8 mouse cellular contexts compared by ENCODE assay signal in the genomic region with DNA sequence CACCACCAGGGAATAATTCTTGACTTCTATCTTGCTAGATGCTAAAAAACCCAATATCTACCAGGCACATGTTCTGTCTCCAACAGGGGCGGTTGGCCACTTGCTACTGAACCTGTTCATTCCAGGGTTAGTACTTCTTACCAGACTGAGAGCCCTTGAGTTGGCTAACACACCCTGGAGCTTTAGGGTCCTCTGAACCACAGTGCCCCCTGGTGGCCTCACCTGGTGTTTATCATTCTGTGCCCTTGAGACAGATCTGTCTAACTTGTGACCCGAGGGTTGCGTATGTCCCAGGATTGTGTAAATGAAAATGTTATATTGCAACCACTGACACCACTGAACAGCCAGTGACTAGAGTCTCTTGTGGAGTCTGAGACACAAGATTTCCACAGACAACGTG. TPM values are rescaled to one million over a fixed set of nuclear protein-coding genes. Genes with fewer than 3 reads are reported as not detected.
DNase-seq lines count a peak whose midpoint lies in the region; ATAC-seq lines count a peak whose summit lies in the region.

No protein-coding gene starts in this region.

- H3K4me3 ChIP-seq in kidney, embryonic 15.5 days (replicated peaks) = no peak overlapping the region
- no peak overlapping the region for H3K4me3 ChIP-seq in embryonic facial prominence, embryonic 14.5 days (ENCODE audit: low read depth, low read length)
- no peak overlapping the region for H3K4me3 ChIP-seq in kidney, embryonic 14.5 days (ENCODE audit: low read length)
- no peak overlapping the region for H3K4me3 ChIP-seq in liver, embryonic 11.5 days (ENCODE audit: low read depth, low read length)

- H3K9ac ChIP-seq in kidney, embryonic 15.5 days = no peak overlapping the region
- H3K9ac ChIP-seq in embryonic facial prominence, embryonic 14.5 days (ENCODE audit: low read depth, low read length) = no peak overlapping the region
- no peak overlapping the region for H3K9ac ChIP-seq in kidney, embryonic 14.5 days (ENCODE audit: low read depth, low read length)
- H3K9ac ChIP-seq in liver, embryonic 11.5 days (ENCODE audit: low read depth, low read length) = no peak overlapping the region

- peak; percentile 55 for DNase-seq in kidney, adult 9 months
- DNase-seq in adrenal gland, postnatal 36 days = peak; percentile 74 to 75
- DNase-seq in embryonic facial prominence, embryonic 14.5 days (ENCODE audit: low spot score) = peak; percentile 43
- peak; percentile 67 for DNase-seq in liver, embryonic 11.5 days (ENCODE audit: low spot score)
- DNase-seq in retina, postnatal 7 days (ENCODE audit: low read depth, low spot score) = peak; percentile 46
- DNase-seq in urinary bladder, postnatal 14 days (ENCODE audit: low spot score) = peak; percentile 64

- no peak overlapping the region for H3K4me2 ChIP-seq in kidney, embryonic 15.5 days
- no peak overlapping the region for H3K4me2 ChIP-seq in embryonic facial prominence, embryonic 14.5 days (ENCODE audit: low read depth, low read length)
- H3K4me2 ChIP-seq in kidney, embryonic 14.5 days (replicated peaks; ENCODE audit: low read depth, low read length) = no peak overlapping the region
- no peak overlapping the region for H3K4me2 ChIP-seq in liver, embryonic 11.5 days

- WGBS in kidney, embryonic 15.5 days = 61% methylated on average over 4 of the region's 4 CpGs
- 65% methylated on average over 4 of the region's 4 CpGs for WGBS in embryonic facial prominence, embryonic 14.5 days
- WGBS in kidney, embryonic 14.5 days = 56% methylated on average over 4 of the region's 4 CpGs
- WGBS in liver, embryonic 11.5 days = 62% methylated on average over 4 of the region's 4 CpGs

- H3K4me1 ChIP-seq in kidney, embryonic 15.5 days = no peaks in the 10 kb centered on the region
- no peaks in the 10 kb centered on the region for H3K4me1 ChIP-seq in embryonic facial prominence, embryonic 14.5 days (ENCODE audit: control insufficient read depth, insufficient read depth, low read length)
- H3K4me1 ChIP-seq in kidney, embryonic 14.5 days (ENCODE audit: control insufficient read depth, insufficient read depth, low read length) = 0 out of 2 replicates have a peak, but pooled peaks cover 3% of the 10 kb centered on the region
- no peaks in the 10 kb centered on the region; the same call in 1 of the 2 replicates for H3K4me1 ChIP-seq in liver, embryonic 11.5 days (replicated peaks; ENCODE audit: control insufficient read depth, insufficient read depth, low read length)

- H3K36me3 ChIP-seq in kidney, embryonic 15.5 days = no peaks in the 10 kb centered on the region
- H3K36me3 ChIP-seq in embryonic facial prominence, embryonic 14.5 days (ENCODE audit: control insufficient read depth, insufficient read depth, low read length) = no peaks in the 10 kb centered on the region
- no peaks in the 10 kb centered on the region for H3K36me3 ChIP-seq in kidney, embryonic 14.5 days (ENCODE audit: control insufficient read depth, insufficient read depth, low read length)
- H3K36me3 ChIP-seq in liver, embryonic 11.5 days (ENCODE audit: control insufficient read depth, insufficient read depth, low read length) = no peaks in the 10 kb centered on the region

- H3K9me3 ChIP-seq in kidney, embryonic 15.5 days (replicated peaks) = no peaks in the 10 kb centered on the region
- H3K9me3 ChIP-seq in embryonic facial prominence, embryonic 14.5 days (ENCODE audit: control insufficient read depth, low read length) = no peaks in the 10 kb centered on the region
- H3K9me3 ChIP-seq in kidney, embryonic 14.5 days (ENCODE audit: control insufficient read depth, low read length) = no peaks in the 10 kb centered on the region
- H3K9me3 ChIP-seq in liver, embryonic 11.5 days (ENCODE audit: control insufficient read depth, low read length) = no peaks in the 10 kb centered on the region

- no peak overlapping the region for H3K27ac ChIP-seq in kidney, embryonic 15.5 days
- no peak overlapping the region for H3K27ac ChIP-seq in embryonic facial prominence, embryonic 14.5 days (replicated peaks; ENCODE audit: low read depth, low read length)
- H3K27ac ChIP-seq in kidney, embryonic 14.5 days (ENCODE audit: low read depth, low read length) = no peak overlapping the region
- no peak overlapping the region for H3K27ac ChIP-seq in liver, embryonic 11.5 days (ENCODE audit: low read depth, low read length)

- no peaks in the 10 kb centered on the region for H3K27me3 ChIP-seq in kidney, embryonic 15.5 days
- H3K27me3 ChIP-seq in embryonic facial prominence, embryonic 14.5 days (replicated peaks; ENCODE audit: control insufficient read depth, insufficient read depth, low read length) = no peaks in the 10 kb centered on the region
- H3K27me3 ChIP-seq in kidney, embryonic 14.5 days (ENCODE audit: control insufficient read depth, insufficient read depth, low read length) = no peaks in the 10 kb centered on the region
- H3K27me3 ChIP-seq in liver, embryonic 11.5 days (replicated peaks; ENCODE audit: control insufficient read depth, insufficient read depth, low read length) = no peaks in the 10 kb centered on the region

- no peak for ATAC-seq in kidney, embryonic 15.5 days (replicated peaks; ENCODE audit: low FRiP score)
- no peak for ATAC-seq in embryonic facial prominence, embryonic 14.5 days (ENCODE audit: low read depth)
- peak; percentile 52; the same call in 1 of the 2 replicates for ATAC-seq in kidney, embryonic 14.5 days (ENCODE audit: low FRiP score, low TSS enrichment)
- no peak for ATAC-seq in liver, embryonic 11.5 days (replicated peaks; ENCODE audit: low FRiP score)

RNA-seq across cellular contexts. Expression of a gene that starts 41.1 kb away (rescaled TPM):
- 7.4 and 7.5 TPM in 2 replicates for polyA plus RNA-seq in kidney, embryonic 15.5 days (2015; fragmentation: Nextera tagmentation; extraction: Ambion mirVana)
- 1 to 10 TPM; 3.1 to 6.6 TPM for total RNA-seq in adrenal gland, postnatal 36 days (2021)
- polyA plus RNA-seq in embryonic facial prominence, embryonic 14.5 days (2014; fragmentation: Nextera tagmentation; extraction: Ambion mirVana) = 3.2 and 3.5 TPM in 2 replicates
- 5.9 and 10.0 TPM in 2 replicates for polyA plus RNA-seq in kidney, embryonic 14.5 days (2014; fragmentation: Nextera tagmentation; extraction: Ambion mirVana)
- polyA plus RNA-seq in liver, embryonic 11.5 days (2014; fragmentation: Nextera tagmentation; extraction: Ambion mirVana) = 10.1 and 10.7 TPM in 2 replicates
